14 mouse cellular contexts compared by ENCODE assay signal in genomic region chr2:109743208-109743960, GRCm38 (mm10).
A peak's percentile ranks its signal among the peaks of the same experiment; 100 is the strongest.
DNase-seq lines count a peak whose midpoint lies in the region; ATAC-seq lines count a peak whose summit lies in the region.
"Had no signal": no experiment of that assay in that cellular context is flagged by ENCODE, and none has a peak within 500 bp of the region (broad histone marks: within the 10 kb centered on the region; RNA-seq: fewer than 3 reads in every experiment).

No protein-coding gene starts in this region.

- H3K4me1 ChIP-seq in forebrain, embryonic 14.5 days (ENCODE audit: control insufficient read depth, insufficient read depth, low read length) = peaks cover 8% of the 10 kb centered on the region; the same call in 1 of the 2 replicates
- H3K4me1 ChIP-seq in limb, embryonic 10.5 days = peaks cover 40% of the 10 kb centered on the region
- H3K4me1 ChIP-seq in neural tube, embryonic 12.5 days = peaks cover 13% of the 10 kb centered on the region
- H3K4me1 ChIP-seq: heart, embryonic 12.5 days; intestine, embryonic 15.5 days had no signal

- peak; percentile 66 for DNase-seq in embryo, embryonic 10 days (ENCODE audit: low spot score)
- no peak for DNase-seq in embryo, embryonic 9.5 days (ENCODE audit: extremely low spot score)
- DNase-seq in forebrain, embryonic 14.5 days (ENCODE audit: low spot score) = peak; percentile 61
- no peak for DNase-seq in limb, embryonic 10.5 days (ENCODE audit: low spot score)
- DNase-seq in gastrocnemius, postnatal 10 days = no peak
- no peak for DNase-seq in frontal cortex, postnatal 10 days (ENCODE audit: low spot score in 2 of 2)
- DNase-seq: cerebellum, adult 8-10 months; thymus, postnatal 4 days had no signal

- no peak overlapping the region for H3K4me2 ChIP-seq in forebrain, embryonic 14.5 days (ENCODE audit: low read length)
- H3K4me2 ChIP-seq in neural tube, embryonic 12.5 days (replicated peaks) = no peak overlapping the region
- H3K4me2 ChIP-seq: heart, embryonic 12.5 days; intestine, embryonic 15.5 days had no signal

- no peak overlapping the region for H3K27ac ChIP-seq in forebrain, embryonic 14.5 days (ENCODE audit: low read depth, low read length)
- peak overlapping the region; percentile 73 for H3K27ac ChIP-seq in limb, embryonic 10.5 days
- no peak overlapping the region for H3K27ac ChIP-seq in neural tube, embryonic 12.5 days
- H3K27ac ChIP-seq: intestine, embryonic 15.5 days; liver, embryonic 14.5 days had no signal

- no peaks in the 10 kb centered on the region for H3K9me3 ChIP-seq in forebrain, embryonic 14.5 days (replicated peaks; ENCODE audit: control insufficient read depth, low read length)
- no peaks in the 10 kb centered on the region for H3K9me3 ChIP-seq in limb, embryonic 10.5 days (replicated peaks)
- no peaks in the 10 kb centered on the region for H3K9me3 ChIP-seq in neural tube, embryonic 12.5 days
- H3K9me3 ChIP-seq: G1E; heart, embryonic 12.5 days; intestine, embryonic 15.5 days had no signal

- H3K27me3 ChIP-seq in forebrain, embryonic 14.5 days (replicated peaks; ENCODE audit: control insufficient read depth, insufficient read depth, low read length) = no peaks in the 10 kb centered on the region
- no peaks in the 10 kb centered on the region for H3K27me3 ChIP-seq in limb, embryonic 10.5 days (ENCODE audit: low read depth, poor library complexity, severe bottlenecking)
- H3K27me3 ChIP-seq in neural tube, embryonic 12.5 days (replicated peaks) = no peaks in the 10 kb centered on the region
- H3K27me3 ChIP-seq: heart, embryonic 12.5 days; intestine, embryonic 15.5 days had no signal

- peak; percentile 80 for ATAC-seq in forebrain, embryonic 14.5 days
- ATAC-seq in neural tube, embryonic 12.5 days (ENCODE audit: low FRiP score, low read depth) = peak; percentile 80
- ATAC-seq in erythroid progenitor cell, adult 5-6 weeks (replicated peaks; ENCODE audit: low FRiP score, poor library complexity, severe bottlenecking) = no peak
- ATAC-seq: intestine, embryonic 15.5 days had no signal

- no peaks in the 10 kb centered on the region for H3K36me3 ChIP-seq in forebrain, embryonic 14.5 days (ENCODE audit: control insufficient read depth, insufficient read depth, low read length)
- no peaks in the 10 kb centered on the region for H3K36me3 ChIP-seq in limb, embryonic 10.5 days
- H3K36me3 ChIP-seq in neural tube, embryonic 12.5 days = no peaks in the 10 kb centered on the region
- H3K36me3 ChIP-seq: G1E; heart, embryonic 12.5 days; intestine, embryonic 15.5 days had no signal

- no peak overlapping the region for H3K4me3 ChIP-seq in forebrain, embryonic 14.5 days (ENCODE audit: low read depth, low read length)
- H3K4me3 ChIP-seq in limb, embryonic 10.5 days = no peak overlapping the region
- no peak overlapping the region for H3K4me3 ChIP-seq in neural tube, embryonic 12.5 days
- H3K4me3 ChIP-seq: heart, embryonic 12.5 days; intestine, embryonic 15.5 days had no signal

- 38% methylated on average over 3 of the region's 3 CpGs for WGBS in forebrain, embryonic 14.5 days
- WGBS in limb, embryonic 10.5 days = 70% methylated on average over 3 of the region's 3 CpGs
- WGBS in neural tube, embryonic 12.5 days = 34% methylated on average over 3 of the region's 3 CpGs

- no peak overlapping the region for H3K9ac ChIP-seq in forebrain, embryonic 14.5 days (ENCODE audit: low read length)
- H3K9ac ChIP-seq in neural tube, embryonic 12.5 days = no peak overlapping the region
- H3K9ac ChIP-seq: heart, embryonic 12.5 days; intestine, embryonic 15.5 days; liver, embryonic 14.5 days had no signal

Comparison
In these comparisons a context has a peak if more than half of its experiments do, and no peak if none do; other contexts are left out.
1. DNase-seq: peak in embryo, embryonic 10 days (single experiment) and forebrain, embryonic 14.5 days (single experiment); none in embryo, embryonic 9.5 days (single experiment), limb, embryonic 10.5 days (single experiment), gastrocnemius, postnatal 10 days (single experiment) and frontal cortex, postnatal 10 days (0 of 2).